Mouse (Mus musculus) CH12.LX (cell line): ENCODE measurements around the gene Samd4b.

Source experiments
- MAFK ChIP-seq: IDR thresholded peaks from 2 replicates; pipeline ENCODE4 v1.6.1; 2011; ENCODE audit warnings: low read length, improper control_type of control experiment; ENCODE audit not compliant: insufficient replicate concordance
- USF1 ChIP-seq: IDR thresholded peaks from 2 replicates; pipeline ENCODE4 v1.6.1; 2014; ENCODE audit warnings: low read depth, mild to moderate bottlenecking, inconsistent platforms, low read length, improper control_type of control experiment

DNA sequence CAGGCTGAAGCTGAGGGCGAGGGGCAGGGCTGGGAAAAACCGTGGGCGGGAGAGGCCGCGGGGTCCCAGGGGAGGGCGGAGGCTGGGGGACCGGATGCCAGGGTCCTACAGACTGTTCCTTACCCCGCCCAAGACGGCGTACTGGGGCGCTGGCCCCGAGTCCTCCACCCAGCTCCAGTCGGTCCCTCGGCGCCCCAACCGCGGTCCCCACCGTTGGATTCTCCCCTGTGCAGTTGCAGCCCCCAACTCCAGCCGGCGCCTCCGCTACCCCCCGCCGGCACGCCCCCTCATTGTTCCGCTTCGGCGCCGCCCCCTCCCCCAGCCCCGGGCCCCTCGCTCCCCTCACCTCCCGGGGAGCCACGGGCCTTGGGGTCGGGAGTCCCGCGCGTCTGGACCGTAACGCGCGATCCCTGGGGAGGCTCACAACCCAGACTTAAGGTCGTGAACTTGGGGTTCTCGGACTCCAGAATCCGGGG is 226.4 kb downstream of the Samd4b start:
- TF ChIP-seq USF1 (no peak), MAFK (no peak)
